Mouse (Mus musculus): ENCODE measurements around the gene Galnt9. TPM values are rescaled to one million over a fixed set of nuclear protein-coding genes. Genes with fewer than 3 reads are reported as not detected.

Galnt9 gene
- polyA plus RNA-seq, 2 experiments from 2014 or later: 4.0 to 7.2 TPM

- no peak for ATAC-seq
Measured at GRCm38 (mm10) chr5:110638306-110639074, 94.3 kb downstream of the Galnt9 start.

- peak; percentile 83 for ATAC-seq
Measured at GRCm38 (mm10) chr5:110639459-110639858, 95.3 kb downstream of the Galnt9 start.

- ATAC-seq: no peak
Measured at GRCm38 (mm10) chr5:110646377-110646776, 102.2 kb downstream of the Galnt9 start.

- peak; percentile 92 for ATAC-seq
Measured at GRCm38 (mm10) chr5:110652719-110653648, 108.8 kb downstream of the Galnt9 start, which contains the start of the genes Noc4l and Ddx51. Gene Noc4l (minus strand): TSS chr5:110653417. Gene Ddx51 (plus strand): TSS chr5:110653451.

GRCm38 (mm10) chr5:110653686-110654085 is 109.5 kb downstream of the Galnt9 start:
- peak; percentile 35 for ATAC-seq

- no peak for ATAC-seq
Measured at GRCm38 (mm10) chr5:110659682-110660081, 115.5 kb downstream of the Galnt9 start.

- ATAC-seq: no peak
Measured at GRCm38 (mm10) chr5:110664041-110664440, 119.9 kb downstream of the Galnt9 start.

GRCm38 (mm10) chr5:110664750-110665269 is 120.7 kb downstream of the Galnt9 start:
- ATAC-seq: no peak

- no peak for ATAC-seq
Measured at GRCm38 (mm10) chr5:110665486-110666121, 121.4 kb downstream of the Galnt9 start.

Other genes starting within 250 kb of the Galnt9 start
- gene P2rx2, start 201.1 kb upstream of the Galnt9 start, polyA plus RNA-seq (2017; shearing (Covaris generic)): not detected
- not detected for gene Lrcol1, start 199.6 kb upstream of the Galnt9 start, polyA plus RNA-seq (2017; shearing (Covaris generic))
- gene Fbrsl1, start 95.9 kb upstream of the Galnt9 start, polyA plus RNA-seq (2017; shearing (Covaris generic)): 1 to 10 TPM; 4.2 to 7.2 TPM
- gene Noc4l, start 109.1 kb downstream of the Galnt9 start, polyA plus RNA-seq (2017; shearing (Covaris generic)): 10 to 100 TPM; 32.5 to 62.9 TPM
- gene Ddx51, start 109.1 kb downstream of the Galnt9 start, polyA plus RNA-seq (2017; shearing (Covaris generic)): 1 to 10 TPM; 4.3 to 6.3 TPM
- 10 to 100 TPM; 64.5 to 99.0 TPM for gene Ep400, start 226.4 kb downstream of the Galnt9 start, polyA plus RNA-seq (2017; shearing (Covaris generic))
- 10 to 100 TPM; 20.6 to 24.6 TPM for gene Pus1, start 236.3 kb downstream of the Galnt9 start, polyA plus RNA-seq (2017; shearing (Covaris generic))